Mouse (Mus musculus): ENCODE results near the gene Gga1.

DNA sequence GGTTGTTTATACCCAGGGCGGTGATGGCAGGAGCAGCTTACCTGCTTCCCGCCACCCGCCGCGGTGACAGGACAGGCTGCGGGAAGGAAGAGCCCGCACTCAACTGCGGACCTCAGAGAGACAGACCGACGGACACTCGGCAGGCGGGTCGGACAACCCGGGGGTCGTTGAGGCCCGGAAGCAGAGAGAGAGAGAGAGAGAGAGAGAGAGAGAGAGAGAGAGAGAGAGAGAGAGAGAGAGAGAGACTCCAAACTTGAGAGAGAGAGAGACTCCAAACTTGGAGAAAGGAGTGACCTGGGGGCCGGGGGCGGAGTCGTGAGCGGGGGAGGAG lies 22.4 kb downstream of the Gga1 start, which contains the start of gene Gm49510:
- TF ChIP-seq CTCF (IDR thresholded peaks at IDR 0.05; ENCODE audit: control insufficient read depth, insufficient read depth, insufficient read length) (no peak), FOSL1 (IDR thresholded peaks at IDR 0.05; ENCODE audit: insufficient read depth, low read length, poor library complexity, severe bottlenecking) (no peak), USF1 (IDR thresholded peaks at IDR 0.05; ENCODE audit: low read depth) (no peak), MAX (IDR thresholded peaks at IDR 0.05) (no peak), CEBPB (IDR thresholded peaks at IDR 0.05; ENCODE audit: low read depth) (no peak), MYOD1 (IDR thresholded peaks at IDR 0.05; ENCODE audit: control insufficient read depth, insufficient read length, low read depth) (no peak)

All from C2C12 (cell line).